ENCODE assay signal across 11 mouse cellular contexts in genomic region chr10:40446630-40447029, GRCm38 (mm10).
DNase-seq lines count a peak whose midpoint lies in the region; ATAC-seq lines count a peak whose summit lies in the region.
"Had no signal": no experiment of that assay in that cellular context is flagged by ENCODE, and none has a peak within 500 bp of the region (broad histone marks: within the 10 kb centered on the region; RNA-seq: fewer than 3 reads in every experiment).

No protein-coding gene starts in this region.

- peaks cover 4% of the 10 kb centered on the region; the same call in 1 of the 2 replicates for H3K4me1 ChIP-seq in hindbrain, embryonic 11.5 days (replicated peaks; ENCODE audit: control insufficient read depth, insufficient read depth, low read length)
- peaks cover 27% of the 10 kb centered on the region for H3K4me1 ChIP-seq in hindbrain, embryonic 12.5 days
- H3K4me1 ChIP-seq in forebrain, embryonic 16.5 days (replicated peaks; ENCODE audit: control insufficient read depth, insufficient read depth, low read length), result peaks cover 26% of the 10 kb centered on the region

- H3K9me3 ChIP-seq in hindbrain, embryonic 11.5 days (ENCODE audit: control insufficient read depth, low read length), result no peaks in the 10 kb centered on the region
- H3K9me3 ChIP-seq in hindbrain, embryonic 12.5 days (replicated peaks), result no peaks in the 10 kb centered on the region
- no peaks in the 10 kb centered on the region for H3K9me3 ChIP-seq in forebrain, embryonic 16.5 days (ENCODE audit: control insufficient read depth, low read length)
- H3K9me3 ChIP-seq: heart, embryonic 10.5 days; limb, embryonic 12.5 days had no signal

- 50% methylated on average over 3 of the region's 3 CpGs for WGBS in hindbrain, embryonic 11.5 days
- WGBS in hindbrain, embryonic 12.5 days, result 30% methylated on average over 3 of the region's 3 CpGs
- 18% methylated on average over 3 of the region's 3 CpGs for WGBS in forebrain, embryonic 16.5 days

- no peak overlapping the region for H3K4me3 ChIP-seq in hindbrain, embryonic 11.5 days (ENCODE audit: low read depth, low read length)
- H3K4me3 ChIP-seq in hindbrain, embryonic 12.5 days, result no peak overlapping the region
- H3K4me3 ChIP-seq in forebrain, embryonic 16.5 days (replicated peaks; ENCODE audit: low read length), result no peak overlapping the region
- H3K4me3 ChIP-seq: heart, embryonic 10.5 days; limb, embryonic 12.5 days had no signal

- H3K27me3 ChIP-seq in hindbrain, embryonic 11.5 days (ENCODE audit: control insufficient read depth, insufficient read depth, low read length), result no peaks in the 10 kb centered on the region
- H3K27me3 ChIP-seq in hindbrain, embryonic 12.5 days, result no peaks in the 10 kb centered on the region
- no peaks in the 10 kb centered on the region for H3K27me3 ChIP-seq in forebrain, embryonic 16.5 days (replicated peaks; ENCODE audit: control insufficient read depth, insufficient read depth, low read length)
- H3K27me3 ChIP-seq: limb, embryonic 12.5 days had no signal

- no peak overlapping the region for H3K4me2 ChIP-seq in hindbrain, embryonic 11.5 days (replicated peaks; ENCODE audit: low read depth, low read length)
- H3K4me2 ChIP-seq in hindbrain, embryonic 12.5 days (replicated peaks), result no peak overlapping the region
- H3K4me2 ChIP-seq in forebrain, embryonic 16.5 days (ENCODE audit: low read length), result no peak overlapping the region
- H3K4me2 ChIP-seq: limb, embryonic 12.5 days had no signal

- H3K27ac ChIP-seq in hindbrain, embryonic 11.5 days (ENCODE audit: low read depth, low read length), result no peak overlapping the region
- H3K27ac ChIP-seq in hindbrain, embryonic 12.5 days, result no peak overlapping the region
- H3K27ac ChIP-seq in forebrain, embryonic 16.5 days (ENCODE audit: low read length), result 0 out of 2 replicates have a peak overlapping the region, but pooled peaks have one; percentile 41
- H3K27ac ChIP-seq: limb, embryonic 12.5 days had no signal

- no peak overlapping the region for H3K9ac ChIP-seq in hindbrain, embryonic 11.5 days (ENCODE audit: low read depth, low read length)
- no peak overlapping the region for H3K9ac ChIP-seq in hindbrain, embryonic 12.5 days
- H3K9ac ChIP-seq in forebrain, embryonic 16.5 days (replicated peaks; ENCODE audit: low read depth, low read length), result no peak overlapping the region
- H3K9ac ChIP-seq: limb, embryonic 12.5 days had no signal

- peak; percentile 26 for DNase-seq in hindbrain, embryonic 11.5 days (ENCODE audit: low spot score)
- DNase-seq in right cerebral cortex, adult 18-20 months, result peak; percentile 40
- no peak for DNase-seq in right cerebral cortex, postnatal 25 days
- no peak for DNase-seq in adrenal gland, postnatal 4 days (ENCODE audit: low spot score in 2 of 2)
- no peak for DNase-seq in ovary, adult 18-20 months (ENCODE audit: low spot score)
- DNase-seq: kidney, adult 11 months; thymus, postnatal 36 days had no signal

- no peak for ATAC-seq in hindbrain, embryonic 11.5 days (ENCODE audit: low FRiP score)
- ATAC-seq in hindbrain, embryonic 12.5 days (ENCODE audit: low FRiP score), result no peak
- peak; percentile 75 for ATAC-seq in forebrain, embryonic 16.5 days

- no peaks in the 10 kb centered on the region for H3K36me3 ChIP-seq in hindbrain, embryonic 11.5 days (ENCODE audit: control insufficient read depth, insufficient read depth, low read length)
- no peaks in the 10 kb centered on the region for H3K36me3 ChIP-seq in hindbrain, embryonic 12.5 days
- no peaks in the 10 kb centered on the region for H3K36me3 ChIP-seq in forebrain, embryonic 16.5 days (ENCODE audit: control insufficient read depth, insufficient read depth)
- H3K36me3 ChIP-seq: heart, embryonic 10.5 days had no signal

Comparison
In these comparisons a context has a peak if more than half of its experiments do, and no peak if none do; other contexts are left out.
1. DNase-seq: peak in hindbrain, embryonic 11.5 days (single experiment) and right cerebral cortex, adult 18-20 months (single experiment); none in right cerebral cortex, postnatal 25 days (single experiment), adrenal gland, postnatal 4 days (0 of 2) and ovary, adult 18-20 months (single experiment).